Mouse (Mus musculus) C2C12 (cell line): Measurements from ENCODE around the gene Sdk2.

Experiments
- CTCF ChIP-seq: IDR thresholded peaks from one replicate; pipeline ENCODE4 v1.5.1; 2011; ENCODE audit not compliant: control insufficient read depth, insufficient read depth, insufficient read length
- FOSL1 ChIP-seq: IDR thresholded peaks from one replicate; pipeline ENCODE4 v1.8.0; 2011; ENCODE audit warnings: mild to moderate bottlenecking, low read length; ENCODE audit not compliant: poor library complexity, insufficient read depth, severe bottlenecking
- MYOD1 ChIP-seq: IDR thresholded peaks from one replicate; pipeline ENCODE4 v1.6.1; 2011; ENCODE audit warnings: low read depth; ENCODE audit not compliant: control insufficient read depth, insufficient read length

GRCm38 (mm10) chr11:114061265-114061664 is 5.6 kb downstream of the Sdk2 start:
- TF ChIP-seq CTCF (no peak), MYOD1 (no peak), FOSL1 (no peak)
